Mouse (Mus musculus): ENCODE results near the gene Xpnpep2. TPM values are rescaled to one million over a fixed set of nuclear protein-coding genes. Genes with fewer than 3 reads are reported as not detected.
A peak's percentile ranks its signal among the peaks of the same experiment; 100 is the strongest.

Gene Xpnpep2
- polyA plus RNA-seq, 1 experiment from 2014 or later, result 0.10 TPM

DNA sequence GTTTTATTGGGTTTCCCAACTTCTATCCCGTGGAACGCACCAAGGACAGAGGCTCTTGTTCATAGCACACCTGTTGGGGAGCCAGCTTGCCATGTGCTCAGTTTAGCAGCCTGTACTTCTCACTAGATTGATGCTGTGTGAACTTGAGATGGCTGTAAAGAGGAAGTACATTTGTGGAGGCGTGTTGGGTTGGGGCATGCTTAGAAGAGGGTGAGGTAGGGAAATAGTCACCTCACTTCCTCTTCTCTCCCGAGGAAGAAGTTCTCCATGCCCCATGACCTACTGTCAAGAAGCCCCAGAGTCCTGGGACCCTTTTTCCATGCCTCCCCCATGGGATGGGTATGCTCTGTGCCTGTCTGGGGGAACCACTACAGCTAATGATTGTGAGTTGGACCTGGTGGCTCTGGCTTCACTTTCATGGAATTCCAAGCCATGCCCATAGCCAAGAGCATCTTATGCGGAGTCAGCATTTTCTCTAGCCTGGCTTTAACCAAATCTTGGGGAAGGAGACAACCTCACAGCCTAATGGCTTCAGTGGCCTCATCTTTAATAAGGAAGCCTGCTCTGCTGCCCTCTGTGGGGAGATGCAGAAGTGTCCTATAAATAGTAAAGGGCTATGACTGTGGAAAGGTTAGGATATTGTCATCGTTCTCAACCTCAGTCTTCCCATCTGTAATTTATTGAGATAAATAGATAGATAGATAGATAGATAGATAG lies 19.1 kb downstream of the Xpnpep2 start:
- WGBS (ENCODE audit: insufficient replicate concordance), result 61% methylated on average over 6 of the region's 6 CpGs
- no peak overlapping the region for H3K4me2 ChIP-seq
- no peaks in the 10 kb centered on the region for H3K9me3 ChIP-seq (replicated peaks)
- H3K4me1 ChIP-seq (replicated peaks), result peaks cover 5% of the 10 kb centered on the region
- DNase-seq (no peak), ATAC-seq (ENCODE audit: low read depth) (no peak)
- H3K9ac ChIP-seq, result no peak overlapping the region
- no peak overlapping the region for H3K27ac ChIP-seq
- no peak overlapping the region for H3K4me3 ChIP-seq (replicated peaks)
- no peaks in the 10 kb centered on the region for H3K27me3 ChIP-seq
- no peaks in the 10 kb centered on the region for H3K36me3 ChIP-seq

DNA sequence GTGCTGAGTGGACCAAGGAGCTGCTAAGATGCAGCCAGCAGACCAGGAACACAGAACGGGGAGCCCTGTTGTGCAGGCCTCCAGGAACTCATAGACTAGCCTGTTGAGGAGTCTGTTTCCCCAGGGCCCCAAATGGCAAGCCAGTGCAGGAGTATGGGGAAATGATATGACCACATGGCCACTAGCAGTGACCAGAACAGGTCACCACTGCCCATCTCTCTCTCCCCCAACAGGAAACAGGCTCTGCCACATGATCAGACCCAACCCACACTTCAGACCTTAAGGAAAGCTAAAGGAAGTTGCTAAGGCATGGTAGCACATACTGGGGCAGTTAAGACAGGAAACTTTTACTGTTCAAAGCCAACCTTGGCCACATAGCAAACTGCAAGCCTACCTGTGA lies 20.6 kb downstream of the Xpnpep2 start:
- ATAC-seq (ENCODE audit: low read depth) (no peak), DNase-seq (no peak)
- no peak overlapping the region for H3K27ac ChIP-seq
- H3K4me3 ChIP-seq (replicated peaks), result no peak overlapping the region
- no peak overlapping the region for H3K4me2 ChIP-seq
- H3K9ac ChIP-seq, result no peak overlapping the region
- no peaks in the 10 kb centered on the region for H3K36me3 ChIP-seq
- H3K27me3 ChIP-seq, result no peaks in the 10 kb centered on the region
- 35% methylated on average over 1 of the region's 1 CpGs for WGBS (ENCODE audit: insufficient replicate concordance)
- peaks cover 4% of the 10 kb centered on the region for H3K4me1 ChIP-seq (replicated peaks)
- H3K9me3 ChIP-seq (replicated peaks), result no peaks in the 10 kb centered on the region

DNA sequence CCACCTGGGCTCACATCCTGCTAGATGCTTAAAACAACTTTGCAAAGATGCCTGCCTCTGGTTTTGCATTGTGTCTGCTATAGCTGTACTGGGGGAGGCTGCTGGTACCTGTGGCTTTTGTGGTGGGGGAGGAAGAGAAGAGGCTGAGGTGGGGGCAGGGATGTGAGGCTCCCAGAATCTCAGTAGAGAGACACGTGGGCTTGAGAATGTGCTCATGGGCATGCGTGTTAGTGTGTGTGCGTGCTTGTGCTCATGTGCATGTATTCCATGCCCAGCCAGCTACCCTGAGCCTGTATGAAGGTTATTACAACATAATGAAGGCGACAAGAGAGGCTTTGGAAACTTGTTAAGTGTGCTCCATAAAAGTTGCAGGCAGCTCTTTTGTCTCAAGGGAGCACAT lies 28.4 kb downstream of the Xpnpep2 start:
- Histone ChIP-seq H3K9me3 (replicated peaks) (no peaks in the 10 kb centered on the region), H3K27ac (no peak overlapping the region; the same call in 1 of the 2 replicates), H3K27me3 (0 out of 2 replicates have a peak, but pooled peaks cover 2% of the 10 kb centered on the region), H3K9ac (no peak overlapping the region), H3K4me2 (no peak overlapping the region), H3K36me3 (no peaks in the 10 kb centered on the region), H3K4me3 (replicated peaks) (no peak overlapping the region), H3K4me1 (replicated peaks) (peaks cover 42% of the 10 kb centered on the region)
- WGBS (ENCODE audit: insufficient replicate concordance), result 69% methylated on average over 4 of the region's 4 CpGs
- DNase-seq (no peak), ATAC-seq (ENCODE audit: low read depth) (no peak)

DNA sequence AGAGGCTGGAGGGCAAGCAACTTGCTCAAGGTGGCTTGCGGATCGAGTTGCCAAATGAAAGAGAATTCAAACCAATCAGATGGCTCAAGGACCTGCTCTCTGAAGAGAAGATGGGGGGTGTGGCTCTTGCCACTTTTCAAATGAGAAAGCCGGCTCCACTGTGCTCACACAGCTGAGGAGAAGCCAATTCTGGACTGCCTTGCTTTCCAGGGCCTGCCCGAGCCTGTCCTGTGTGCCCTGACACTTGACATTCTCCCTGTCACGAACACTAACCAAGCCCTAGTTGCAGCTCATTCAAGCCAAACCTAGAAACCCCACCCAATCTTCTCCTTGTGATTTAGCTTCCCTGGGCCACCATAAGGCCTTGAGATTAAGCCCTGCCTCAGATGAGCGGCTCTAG lies 29.5 kb downstream of the Xpnpep2 start:
- DNase-seq, result no peak
- H3K9me3 ChIP-seq (replicated peaks), result no peaks in the 10 kb centered on the region
- no peak overlapping the region for H3K4me3 ChIP-seq (replicated peaks)
- peak overlapping the region; percentile 77 for H3K27ac ChIP-seq
- 0 out of 2 replicates have a peak, but pooled peaks cover 2% of the 10 kb centered on the region for H3K27me3 ChIP-seq
- H3K4me2 ChIP-seq, result peak overlapping the region; percentile 41
- no peaks in the 10 kb centered on the region for H3K36me3 ChIP-seq
- ATAC-seq (ENCODE audit: low read depth), result peak; percentile 39
- H3K4me1 ChIP-seq (replicated peaks), result peaks cover 49% of the 10 kb centered on the region
- H3K9ac ChIP-seq, result no peak overlapping the region
- 34% methylated on average over 6 of the region's 6 CpGs for WGBS (ENCODE audit: insufficient replicate concordance)

DNA sequence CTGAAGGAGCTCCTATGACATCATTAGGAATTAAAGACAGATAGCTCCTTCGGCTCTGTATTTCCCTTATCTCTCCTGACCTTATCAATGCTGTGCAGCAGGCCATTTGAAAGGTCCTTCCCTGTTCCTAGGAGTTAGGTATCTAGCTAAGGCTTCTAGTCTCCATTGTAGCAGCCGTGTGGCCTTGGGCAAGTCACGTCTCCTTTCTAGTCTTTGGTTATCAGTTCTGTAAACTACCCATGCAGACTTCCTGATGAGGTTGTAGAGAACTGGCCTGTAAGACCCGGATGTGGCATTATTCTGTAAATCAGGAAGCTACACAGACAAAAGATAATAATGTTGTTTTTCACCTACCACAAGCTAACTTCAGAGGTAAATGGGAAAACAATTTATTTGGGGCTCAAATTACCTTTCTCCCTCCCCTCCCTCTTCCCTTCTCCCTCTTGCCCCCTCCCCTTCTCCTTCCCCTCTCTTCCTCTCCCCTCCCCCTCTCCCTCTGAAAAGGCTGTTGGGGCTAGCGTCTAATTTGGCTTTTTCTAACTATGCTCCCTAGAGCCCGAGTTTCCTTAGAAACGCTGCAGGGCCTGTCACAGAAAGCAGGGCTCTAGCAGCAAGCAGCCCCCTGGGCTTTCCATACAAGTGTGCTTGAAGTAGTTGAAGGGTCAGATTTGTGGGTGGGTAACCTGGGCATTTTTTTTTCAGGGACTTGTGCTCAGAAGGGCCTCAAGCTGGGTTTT lies 30.2 kb downstream of the Xpnpep2 start:
- WGBS (ENCODE audit: insufficient replicate concordance), result 11% methylated on average over 7 of the region's 7 CpGs
- ATAC-seq (ENCODE audit: low read depth) (peak; percentile 87), DNase-seq (peak; percentile 37)
- Histone ChIP-seq H3K9me3 (replicated peaks) (no peaks in the 10 kb centered on the region), H3K27me3 (0 out of 2 replicates have a peak, but pooled peaks cover 2% of the 10 kb centered on the region), H3K9ac (no peak overlapping the region), H3K4me1 (replicated peaks) (peaks cover 53% of the 10 kb centered on the region), H3K27ac (peak overlapping the region; percentile 77), H3K4me2 (peak overlapping the region; percentile 41), H3K36me3 (no peaks in the 10 kb centered on the region), H3K4me3 (replicated peaks) (no peak overlapping the region)

DNA sequence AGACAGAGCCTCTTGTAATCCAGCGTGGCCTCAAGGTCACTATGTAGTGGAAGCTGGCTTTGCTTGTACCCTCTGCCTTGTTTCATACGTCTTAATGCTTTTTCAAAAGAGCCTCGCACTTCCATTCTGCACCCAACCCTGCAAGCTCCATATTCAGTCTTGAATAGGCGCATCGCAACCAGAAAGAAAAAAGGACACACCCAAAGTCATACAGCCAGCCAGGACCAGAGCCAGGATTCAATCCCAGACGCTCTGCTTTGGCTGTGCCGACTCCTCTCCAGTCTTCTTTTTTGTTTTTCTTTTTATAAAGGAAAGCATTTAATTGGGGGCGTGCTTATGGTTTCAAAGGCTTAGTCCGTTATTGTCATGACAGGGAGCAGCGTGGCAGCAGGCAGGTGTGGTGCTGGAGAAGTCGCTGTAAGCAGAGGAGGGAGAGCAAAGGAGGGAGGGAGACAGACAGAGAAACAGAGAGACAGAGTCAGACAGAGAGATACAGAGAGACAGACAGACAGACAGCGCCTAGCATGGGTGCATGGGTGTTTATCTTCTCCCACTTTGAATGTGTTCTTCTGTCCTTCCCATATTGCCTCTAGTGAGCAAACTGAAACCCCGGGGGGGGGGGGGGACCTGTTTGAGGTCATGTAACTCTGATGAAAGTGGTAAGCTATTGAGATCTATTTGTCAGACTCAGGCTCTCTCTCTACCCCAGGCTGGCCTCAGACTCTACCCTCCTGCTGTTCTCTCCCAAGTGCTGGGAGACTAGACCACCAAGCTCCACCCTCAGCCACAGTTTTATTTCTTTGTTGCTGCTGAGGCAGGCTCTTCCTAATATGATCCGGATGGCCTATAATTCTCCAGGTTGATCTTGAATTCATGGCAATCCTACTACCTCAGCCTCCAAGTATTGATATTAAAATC lies 31.1 kb downstream of the Xpnpep2 start:
- Histone ChIP-seq H3K9ac (no peak overlapping the region), H3K9me3 (replicated peaks) (no peaks in the 10 kb centered on the region), H3K4me1 (replicated peaks) (peaks cover 58% of the 10 kb centered on the region), H3K36me3 (no peaks in the 10 kb centered on the region), H3K27me3 (0 out of 2 replicates have a peak, but pooled peaks cover 2% of the 10 kb centered on the region), H3K4me3 (replicated peaks) (no peak overlapping the region), H3K4me2 (peak overlapping the region; percentile 41), H3K27ac (peak overlapping the region; percentile 32; the same call in 1 of the 2 replicates)
- DNase-seq (no peak), ATAC-seq (ENCODE audit: low read depth) (no peak)
- 41% methylated on average over 14 of the region's 14 CpGs for WGBS (ENCODE audit: insufficient replicate concordance)

DNA sequence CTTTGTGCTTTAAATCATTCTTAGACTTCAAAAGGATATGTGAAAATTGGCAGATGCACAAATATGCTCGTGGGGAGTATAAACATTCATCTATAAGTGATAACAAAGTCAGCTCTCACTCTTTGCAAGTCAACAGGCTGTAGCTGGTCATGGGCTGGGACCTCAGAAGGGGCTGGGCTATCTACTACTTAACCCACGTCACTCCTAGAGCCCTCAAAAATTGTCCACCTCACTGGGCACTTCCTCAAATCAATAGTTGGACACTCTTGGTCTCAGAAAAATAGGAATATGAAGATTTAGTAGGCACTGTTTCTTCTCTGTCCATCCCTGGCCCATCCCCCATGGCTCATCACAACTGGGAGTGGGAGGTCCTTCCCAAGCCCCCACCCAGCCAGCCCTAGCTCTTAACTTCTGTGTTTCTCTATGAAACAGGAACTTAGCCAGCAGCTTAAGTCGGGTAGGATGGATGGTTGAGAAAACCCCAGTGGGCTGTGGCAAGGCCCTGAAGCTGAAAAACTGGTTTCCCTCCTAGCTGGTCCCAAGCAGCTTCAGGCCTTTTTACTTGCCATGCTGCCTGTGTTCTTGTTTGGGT lies 31.9 kb downstream of the Xpnpep2 start:
- Histone ChIP-seq H3K36me3 (no peaks in the 10 kb centered on the region), H3K9me3 (replicated peaks) (no peaks in the 10 kb centered on the region), H3K4me1 (replicated peaks) (peaks cover 58% of the 10 kb centered on the region), H3K27ac (peak overlapping the region; percentile 37), H3K4me2 (no peak overlapping the region), H3K9ac (no peak overlapping the region), H3K4me3 (replicated peaks) (no peak overlapping the region), H3K27me3 (0 out of 2 replicates have a peak, but pooled peaks cover 2% of the 10 kb centered on the region)
- no peak for DNase-seq
- no peak for ATAC-seq (ENCODE audit: low read depth)
- 12% methylated on average over 3 of the region's 3 CpGs for WGBS (ENCODE audit: insufficient replicate concordance)

DNA sequence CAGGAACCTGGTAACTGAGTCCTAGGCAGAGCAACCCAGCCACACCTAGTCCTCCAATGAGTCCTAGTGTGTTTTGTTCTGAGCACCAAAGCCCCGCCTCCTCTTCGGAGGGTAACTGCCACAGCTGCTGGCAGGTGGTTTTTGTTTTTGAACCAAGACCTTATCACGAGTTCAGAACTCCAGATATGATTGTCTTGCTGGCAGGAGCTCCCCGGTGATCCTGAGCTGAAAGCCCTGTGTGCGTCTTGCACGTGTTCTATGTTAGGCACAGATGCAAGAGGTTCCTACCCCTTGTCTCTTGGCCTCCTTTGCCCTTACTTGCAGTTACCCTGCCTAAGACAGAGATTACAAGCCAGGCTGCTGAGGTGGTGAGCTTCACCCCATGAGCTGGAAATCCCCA lies 33.0 kb downstream of the Xpnpep2 start:
- H3K27me3 ChIP-seq, result no peaks in the 10 kb centered on the region
- DNase-seq (no peak), ATAC-seq (ENCODE audit: low read depth) (no peak)
- peaks cover 58% of the 10 kb centered on the region for H3K4me1 ChIP-seq (replicated peaks)
- H3K4me3 ChIP-seq (replicated peaks), result no peak overlapping the region
- H3K4me2 ChIP-seq, result no peak overlapping the region
- H3K27ac ChIP-seq, result no peak overlapping the region; the same call in 1 of the 2 replicates
- WGBS (ENCODE audit: insufficient replicate concordance), result 19% methylated on average over 6 of the region's 6 CpGs
- H3K9me3 ChIP-seq (replicated peaks), result no peaks in the 10 kb centered on the region
- no peaks in the 10 kb centered on the region for H3K36me3 ChIP-seq
- H3K9ac ChIP-seq, result no peak overlapping the region

DNA sequence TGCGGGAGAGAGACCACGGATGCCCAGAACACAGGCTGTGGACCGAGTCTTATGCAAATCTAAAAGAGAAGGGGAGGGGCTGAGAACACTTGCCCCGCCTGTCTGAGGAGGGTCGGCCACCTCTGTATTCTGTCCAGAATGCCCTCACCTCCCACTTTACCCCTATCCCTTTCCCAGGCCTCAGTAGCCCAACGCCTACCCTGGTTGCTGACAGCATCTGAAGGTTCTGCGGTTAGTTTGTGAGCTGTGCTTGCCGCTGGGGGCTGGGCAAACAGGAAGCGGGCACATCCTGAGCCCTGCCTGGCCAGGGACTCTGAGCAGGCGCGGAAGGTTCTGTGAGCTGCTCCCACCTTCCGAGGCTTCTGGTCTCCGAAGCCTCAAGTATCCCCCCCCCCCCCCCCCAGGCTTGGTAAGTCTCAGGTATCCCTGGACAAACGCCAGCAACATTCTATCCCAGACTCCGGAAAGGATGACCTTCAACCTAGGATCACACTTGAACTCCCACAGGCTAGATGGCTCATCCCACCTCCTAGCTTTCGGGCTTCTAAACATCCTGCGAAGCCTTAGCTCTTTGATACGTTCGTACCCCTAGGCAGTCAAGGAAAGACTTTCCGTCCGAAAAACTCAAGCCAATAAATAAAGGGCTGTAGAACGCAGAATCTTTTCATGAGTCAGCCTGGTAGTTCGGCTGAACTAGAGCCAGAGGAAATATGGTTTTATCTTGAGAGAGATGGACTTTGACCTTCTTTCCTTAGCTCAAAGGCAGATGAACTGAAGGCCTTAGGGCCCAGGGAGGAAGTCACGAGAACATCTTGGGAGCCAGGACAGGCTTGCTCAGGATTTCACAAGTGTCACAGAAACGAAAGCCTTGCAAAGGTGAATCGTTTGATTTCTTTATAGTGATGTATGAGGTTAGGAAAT lies 35.1 kb downstream of the Xpnpep2 start:
- no peaks in the 10 kb centered on the region for H3K36me3 ChIP-seq
- peak overlapping the region; percentile 46 for H3K4me3 ChIP-seq (replicated peaks)
- peaks cover 48% of the 10 kb centered on the region for H3K4me1 ChIP-seq (replicated peaks)
- 18% methylated on average over 26 of the region's 26 CpGs for WGBS (ENCODE audit: insufficient replicate concordance)
- H3K27ac ChIP-seq, result no peak overlapping the region
- peak overlapping the region; percentile 53 for H3K9ac ChIP-seq
- H3K9me3 ChIP-seq (replicated peaks), result no peaks in the 10 kb centered on the region
- ATAC-seq (ENCODE audit: low read depth) (peak; percentile 61), DNase-seq (no peak)
- H3K27me3 ChIP-seq, result no peaks in the 10 kb centered on the region
- peak overlapping the region; percentile 63 for H3K4me2 ChIP-seq

DNA sequence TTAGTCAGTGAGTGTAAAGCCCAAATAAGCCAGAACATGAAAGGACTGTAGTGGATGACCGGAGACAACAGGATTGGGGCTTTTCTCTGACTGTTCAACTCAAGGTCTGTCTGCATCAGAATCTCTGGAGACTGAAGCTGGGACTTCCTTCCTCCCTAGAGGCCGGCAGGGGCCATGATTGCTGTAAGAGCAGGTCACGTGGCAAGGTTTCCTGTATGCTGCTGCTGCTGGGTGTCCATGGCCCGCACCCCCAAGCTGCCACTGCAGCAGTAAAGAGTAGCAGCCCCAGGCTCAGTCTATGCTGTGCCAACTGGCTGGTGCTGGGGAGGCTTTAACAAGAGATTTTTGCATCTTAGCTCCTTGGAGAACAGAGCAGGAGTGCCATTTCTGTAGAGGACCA lies 37.7 kb downstream of the Xpnpep2 start, which contains the start of gene Sash3:
Sash3 (plus strand) TSS at position 175 of the 400 bp plus-strand sequence.
- Histone ChIP-seq H3K36me3 (no peaks in the 10 kb centered on the region), H3K4me1 (replicated peaks) (peaks cover 22% of the 10 kb centered on the region), H3K4me2 (0 out of 2 replicates have a peak within 1 kb of the TSS, but pooled peaks have one; percentile 30), H3K27ac (peak within 1 kb of the TSS; percentile 10; the same call in 1 of the 2 replicates), H3K4me3 (replicated peaks) (peak within 1 kb of the TSS; percentile 26), H3K27me3 (no peaks in the 10 kb centered on the region), H3K9me3 (replicated peaks) (no peaks in the 10 kb centered on the region), H3K9ac (peak within 1 kb of the TSS; percentile 17; the same call in 1 of the 2 replicates)
- WGBS (ENCODE audit: insufficient replicate concordance), result 37% methylated on average over 4 of the region's 4 CpGs
- DNase-seq (no peak), ATAC-seq (ENCODE audit: low read depth) (peak; percentile 20; the same call in 1 of the 2 replicates)
